Mouse (Mus musculus): Measurements from ENCODE around the gene 5830411N06Rik.

5830411N06Rik gene

DNA sequence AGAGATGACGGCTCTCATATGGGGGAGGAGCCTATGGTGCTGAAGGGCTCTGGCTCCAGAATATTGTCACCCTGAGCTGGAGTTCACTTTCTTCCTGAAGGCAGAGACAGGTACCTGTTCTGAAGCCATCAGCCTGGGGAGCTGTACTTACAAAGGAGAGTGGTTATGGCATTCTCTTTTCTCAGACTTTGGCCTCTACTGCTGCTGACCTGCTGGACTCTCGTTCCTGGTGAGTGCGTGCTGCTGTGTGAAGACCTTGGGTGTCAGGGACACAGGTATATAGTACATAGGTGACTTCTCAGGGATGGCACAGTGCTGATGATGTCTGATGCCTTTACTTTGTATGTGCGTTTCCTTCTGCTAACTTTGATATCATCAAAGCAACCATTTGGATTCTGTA is at the start of gene 5830411N06Rik:
5830411N06Rik (plus strand) TSS at position 69 of the 400 bp plus-strand sequence.
- no peak for DNase-seq

DNA sequence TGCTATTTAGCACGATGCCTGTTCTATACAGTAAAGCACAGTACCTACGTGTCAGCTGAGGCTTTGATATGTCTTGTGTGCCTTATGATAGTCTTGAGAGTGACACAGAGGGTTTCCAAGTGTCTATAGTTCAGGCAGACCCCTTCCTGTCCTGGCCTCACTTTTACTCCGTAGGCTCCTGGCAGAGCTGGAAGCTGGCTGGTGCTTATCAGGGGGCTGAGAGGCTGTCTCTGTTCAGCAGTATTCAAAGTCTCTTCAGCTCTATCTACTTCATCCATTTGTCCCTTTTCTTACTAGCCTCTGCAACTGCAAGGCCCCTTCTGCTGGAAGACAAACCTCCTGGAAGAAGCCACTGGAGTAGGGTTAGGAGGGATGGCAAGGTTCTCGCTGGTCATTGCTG is 46.0 kb upstream of the 5830411N06Rik start:
- DNase-seq: no peak

DNA sequence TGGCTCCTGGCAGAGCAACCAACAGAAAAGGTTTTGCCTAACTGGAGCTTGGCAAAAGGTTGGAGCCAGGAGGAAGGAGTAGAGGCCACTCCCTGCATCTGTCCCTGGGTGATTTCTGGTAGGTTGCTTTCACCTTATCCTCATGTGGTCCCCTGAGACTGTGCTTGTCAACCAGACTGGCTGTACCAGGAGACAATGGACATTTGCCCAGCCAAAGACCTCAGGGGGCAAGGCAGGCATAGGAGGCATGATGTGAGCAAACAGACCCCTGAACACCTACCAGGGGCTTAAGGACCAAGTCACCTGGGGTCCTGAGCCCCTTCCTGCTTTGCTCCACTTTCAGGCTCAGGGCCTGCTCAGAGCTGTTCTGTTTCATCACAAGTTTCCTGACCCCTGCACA is 41.2 kb upstream of the 5830411N06Rik start, which contains the start of gene Olfr524:
Olfr524 (minus strand) TSS at position 101 of the 400 bp plus-strand sequence.
- DNase-seq: no peak

DNA sequence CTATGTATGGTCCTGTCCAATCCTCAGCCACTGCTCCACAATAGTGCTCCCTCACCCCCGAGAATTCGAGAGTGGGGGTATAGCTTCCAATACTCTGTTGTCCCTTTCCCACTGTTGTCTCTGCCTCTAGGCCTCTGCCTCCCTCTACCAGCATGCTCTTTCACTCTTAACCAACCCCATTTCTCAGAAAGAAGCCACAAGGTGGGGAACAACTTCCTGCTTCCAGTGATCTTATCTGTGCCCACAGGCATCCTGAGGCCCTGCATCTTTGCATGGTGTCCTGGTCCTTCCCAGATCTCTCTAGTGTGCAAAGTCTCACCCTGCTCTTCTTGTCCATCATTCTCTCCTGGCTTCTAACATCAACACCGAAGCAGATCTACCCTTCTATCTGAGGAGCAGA is 40.2 kb upstream of the 5830411N06Rik start:
- no peak for DNase-seq

DNA sequence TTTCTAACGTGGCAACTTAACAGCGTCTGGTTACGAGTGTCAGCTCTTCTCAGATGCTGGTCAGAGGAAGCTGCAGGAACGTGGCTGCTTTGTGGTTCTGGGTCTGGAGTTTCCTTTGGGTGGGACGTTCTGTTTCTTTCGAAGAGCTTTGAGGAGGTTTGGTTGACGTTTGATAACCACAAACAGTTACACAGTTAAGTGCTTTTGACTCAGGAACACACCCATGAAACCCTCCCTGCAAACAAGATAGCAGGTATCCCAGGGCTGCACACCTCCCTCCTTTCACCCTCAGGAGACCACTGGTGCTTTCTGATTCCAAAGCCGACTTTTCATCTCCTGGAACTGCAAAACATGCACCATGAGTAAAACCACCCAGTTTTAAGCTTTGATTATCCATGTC is 38.9 kb upstream of the 5830411N06Rik start:
- DNase-seq: no peak

DNA sequence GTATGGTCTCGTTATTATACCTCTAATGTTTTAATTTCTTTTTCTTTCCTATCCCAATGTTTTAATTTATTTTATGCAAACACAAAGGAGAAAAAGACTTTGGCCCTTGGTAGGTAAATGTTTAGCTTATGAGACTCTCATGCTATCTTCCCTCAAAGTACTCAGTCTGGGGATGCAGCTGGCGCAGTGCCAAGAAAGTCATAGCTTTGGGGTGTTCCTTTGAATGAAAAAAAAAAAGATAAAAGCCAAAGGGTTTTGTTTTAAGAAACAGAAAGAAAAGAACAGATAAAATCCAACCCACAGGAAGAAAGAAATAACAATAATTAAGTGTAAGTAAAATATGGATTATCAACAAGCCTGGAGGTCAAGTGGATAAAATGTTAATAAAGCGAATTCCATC is 38.4 kb upstream of the 5830411N06Rik start:
- no peak for DNase-seq

DNA sequence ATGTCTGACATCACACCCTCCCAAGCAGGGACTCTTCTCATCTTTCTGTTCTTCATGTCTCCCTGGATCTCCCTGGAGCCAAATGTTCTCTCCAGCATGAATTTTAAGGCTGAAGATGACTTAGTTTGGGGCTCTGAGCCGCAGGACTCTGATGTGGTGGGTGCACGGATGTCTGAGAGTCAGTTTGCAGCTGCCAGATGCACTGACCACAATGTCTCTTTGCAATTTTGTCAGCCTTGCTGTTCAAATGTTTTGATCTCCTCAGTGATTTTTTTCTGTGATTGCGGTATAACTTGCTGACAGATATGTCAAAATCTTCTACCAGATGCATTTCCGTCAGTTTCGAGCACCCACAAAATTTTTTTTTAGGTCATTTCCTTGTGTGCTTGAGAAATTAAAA is 33.2 kb upstream of the 5830411N06Rik start:
- no peak for DNase-seq

DNA sequence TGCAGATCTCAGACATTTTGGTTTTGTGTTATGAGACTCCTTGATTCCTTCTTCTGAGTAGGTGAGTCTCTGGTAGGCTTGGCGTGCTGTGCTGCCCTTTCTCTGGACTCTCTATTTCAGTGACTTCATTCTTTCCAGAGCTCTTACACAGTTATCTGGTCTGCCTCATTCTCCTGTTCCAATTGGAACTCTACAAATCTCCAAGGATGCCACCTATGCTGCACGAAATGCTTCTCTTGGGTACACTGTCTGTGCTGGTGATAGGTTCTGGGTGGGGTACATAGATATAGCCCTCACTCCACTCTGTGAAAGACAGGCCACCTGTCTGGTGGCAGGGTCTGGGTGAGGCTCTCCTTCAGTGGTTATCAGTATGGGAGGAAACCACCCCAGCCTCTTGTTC is 29.1 kb upstream of the 5830411N06Rik start, which contains the start of gene Cd163l1:
Cd163l1 (plus strand) TSS at position 301 of the 400 bp plus-strand sequence.
- DNase-seq: no peak

DNA sequence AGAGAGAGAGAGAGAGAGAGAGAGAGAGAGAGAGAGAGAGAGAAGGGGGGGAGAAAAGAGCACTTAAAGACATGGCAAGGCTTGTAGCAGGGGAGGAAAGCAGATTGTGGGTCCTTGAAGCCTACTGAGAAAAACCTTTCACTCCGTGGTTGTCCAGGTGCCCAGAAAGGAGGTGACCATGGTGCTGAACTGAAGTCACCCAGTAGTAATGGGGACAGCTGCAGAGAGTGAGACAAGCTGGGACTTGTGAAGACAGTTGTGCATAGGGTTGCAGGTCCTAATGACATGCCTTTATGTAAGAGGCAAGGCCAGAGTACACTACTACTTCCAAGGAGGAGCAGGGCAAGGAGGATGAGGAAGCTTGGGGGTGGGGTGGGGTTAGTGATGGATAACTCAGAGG is 27.8 kb upstream of the 5830411N06Rik start:
- DNase-seq: no peak

DNA sequence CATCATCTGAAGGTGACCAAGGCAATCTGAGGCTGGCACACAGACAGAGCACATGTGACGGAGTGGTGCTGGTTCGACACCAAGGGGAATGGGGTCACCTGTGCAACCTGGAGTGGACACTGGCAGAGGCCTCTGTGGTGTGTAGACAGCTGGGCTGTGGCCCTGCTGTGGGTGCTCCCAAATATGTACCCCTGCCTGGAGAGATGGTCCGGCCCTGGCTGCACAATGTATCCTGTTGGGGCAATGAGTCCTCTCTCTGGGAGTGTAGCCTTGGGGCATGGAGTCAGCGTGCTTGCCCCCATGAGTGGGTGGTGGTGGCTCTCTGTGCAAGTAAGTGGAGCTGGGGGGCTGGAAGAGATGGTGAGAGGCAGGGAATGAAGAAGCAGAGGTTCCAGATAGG is 26.7 kb upstream of the 5830411N06Rik start:
- DNase-seq: no peak

DNA sequence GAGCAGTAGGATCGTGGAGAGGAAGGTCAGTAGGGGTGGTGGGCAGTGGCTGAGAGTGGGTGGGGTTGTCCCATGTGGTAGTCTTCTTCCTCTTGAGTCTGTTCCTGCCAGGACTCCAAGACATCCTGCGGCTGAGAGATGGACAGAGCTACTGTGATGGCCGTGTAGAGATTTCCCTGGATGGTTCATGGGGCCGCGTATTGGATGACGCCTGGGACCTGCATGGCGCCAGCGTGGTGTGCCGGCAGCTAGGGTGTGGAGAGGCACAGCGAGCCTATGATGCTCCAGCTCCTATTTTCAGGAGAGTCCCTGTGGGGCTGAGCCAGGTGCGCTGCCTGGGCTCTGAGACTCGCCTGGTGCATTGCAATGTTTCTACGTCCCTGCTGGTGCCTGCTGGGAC is 22.9 kb upstream of the 5830411N06Rik start:
- no peak for DNase-seq

DNA sequence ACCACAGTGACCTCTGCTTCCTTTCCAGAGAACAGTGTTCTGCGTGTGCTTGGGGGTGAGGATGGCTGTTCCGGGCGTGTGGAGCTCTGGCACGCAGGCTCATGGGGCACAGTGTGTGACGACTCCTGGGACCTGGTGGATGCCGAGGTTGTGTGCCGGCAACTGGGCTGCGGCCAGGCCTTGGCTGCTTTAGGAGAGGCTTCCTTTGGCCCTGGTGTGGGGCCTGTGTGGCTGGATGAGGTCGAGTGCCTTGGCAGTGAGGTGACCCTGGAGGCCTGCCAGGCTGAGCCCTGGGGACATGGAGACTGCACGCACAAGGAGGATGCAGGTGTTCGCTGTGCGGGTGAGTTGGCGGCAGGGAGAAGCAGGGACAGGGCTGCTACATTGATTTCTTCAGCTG is 18.6 kb upstream of the 5830411N06Rik start:
- no peak for DNase-seq

DNA sequence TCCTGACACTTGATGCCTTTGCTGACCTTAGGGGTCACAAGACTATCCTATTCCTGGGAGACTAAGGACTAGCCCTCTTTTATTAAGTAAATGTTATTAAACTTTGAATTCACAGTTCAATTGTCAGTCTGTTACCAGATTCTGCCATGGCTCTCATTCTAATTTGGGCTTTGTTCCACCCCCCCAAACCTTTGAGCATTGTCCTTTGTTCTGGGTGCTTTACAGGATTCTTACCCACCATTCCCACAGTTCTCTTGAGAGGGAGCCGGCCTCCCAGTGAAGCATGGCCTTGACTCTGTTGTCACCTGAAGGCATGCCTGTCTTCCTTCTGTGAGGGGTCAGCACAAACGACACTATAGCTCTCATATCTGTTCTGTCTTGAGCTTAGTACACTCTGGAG is 16.1 kb upstream of the 5830411N06Rik start:
- DNase-seq: no peak

DNA sequence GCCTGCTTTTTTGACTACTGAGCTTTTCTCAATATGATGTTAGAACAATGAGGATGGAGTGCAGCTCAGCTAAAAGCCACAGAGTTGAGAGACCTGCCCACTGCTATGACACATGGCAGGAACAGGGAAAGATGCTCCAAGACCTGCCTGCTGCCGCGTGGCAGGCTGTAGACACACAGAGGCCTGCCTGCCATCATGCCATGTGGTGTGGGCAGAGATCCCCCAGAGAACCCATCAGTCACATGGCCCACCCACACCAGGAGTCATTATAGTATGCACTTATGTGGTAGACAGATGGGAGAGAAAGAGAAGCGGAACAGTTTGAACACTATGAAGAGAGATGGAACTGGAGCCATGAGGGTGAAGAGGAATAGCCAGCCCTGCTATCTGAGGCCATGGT is 13.4 kb upstream of the 5830411N06Rik start:
- DNase-seq: no peak

DNA sequence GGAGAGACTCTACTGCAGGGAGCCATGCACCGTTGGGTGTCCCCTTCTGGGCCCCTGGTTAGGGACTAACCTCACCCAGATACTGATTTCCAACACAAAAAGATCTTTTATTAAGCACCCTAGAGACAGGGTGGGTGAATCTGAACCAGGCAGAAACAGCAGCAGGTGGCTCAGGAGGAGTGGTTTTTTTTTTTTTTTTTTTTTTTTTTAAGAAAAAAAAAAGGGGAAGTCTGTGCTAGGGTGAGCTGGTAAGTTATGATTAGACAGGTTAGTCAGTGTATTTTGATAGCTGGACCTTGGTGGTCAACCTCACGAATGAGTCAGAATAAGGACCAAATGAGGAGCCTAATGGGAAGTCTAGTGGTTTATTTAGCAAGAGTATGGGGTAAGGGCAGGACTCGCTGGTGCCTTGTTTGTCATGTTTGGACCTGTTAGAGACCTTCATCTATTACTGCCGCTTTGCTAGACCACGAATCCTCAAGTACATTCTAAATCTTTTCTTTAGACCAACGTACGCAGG is 6.8 kb downstream of the 5830411N06Rik start:
- DNase-seq: no peak

DNA sequence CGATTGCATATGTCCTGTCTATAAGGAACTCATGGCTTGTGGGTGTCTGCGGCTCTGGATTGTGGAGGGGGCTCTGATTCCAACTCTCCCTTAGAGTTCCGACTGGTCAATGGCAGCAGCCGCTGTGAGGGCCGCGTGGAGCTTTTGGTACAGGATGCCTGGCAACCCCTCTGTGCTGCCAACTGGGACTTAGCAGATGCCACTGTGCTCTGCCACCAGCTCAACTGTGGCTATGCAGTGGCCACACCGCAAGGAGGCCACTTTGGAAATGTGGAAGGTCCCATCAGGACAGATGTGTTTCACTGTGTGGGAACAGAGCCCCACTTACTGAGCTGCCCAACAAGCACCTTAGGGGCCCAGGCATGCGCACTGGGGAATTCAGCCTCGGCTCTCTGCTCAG is 48.7 kb downstream of the 5830411N06Rik start:
- no peak for DNase-seq

DNA sequence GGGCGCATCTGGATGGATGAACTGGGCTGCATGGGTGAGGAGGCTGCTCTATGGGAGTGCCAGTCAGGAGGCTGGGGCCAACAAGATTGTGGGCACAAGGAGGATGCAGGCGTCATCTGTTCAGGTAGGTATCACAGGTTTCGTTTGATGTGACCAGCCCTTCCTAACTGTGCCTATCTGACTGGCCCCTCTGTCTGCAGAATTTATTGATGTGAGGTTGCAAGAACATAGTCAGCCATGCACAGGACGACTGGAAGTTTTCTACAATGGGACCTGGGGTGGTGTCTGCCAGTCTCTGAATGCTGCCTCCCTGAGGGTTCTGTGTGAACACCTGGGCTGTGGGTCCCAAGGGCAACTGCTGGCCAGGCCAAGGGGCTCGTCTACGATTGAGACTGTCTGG is 49.8 kb downstream of the 5830411N06Rik start:
- no peak for DNase-seq

DNA sequence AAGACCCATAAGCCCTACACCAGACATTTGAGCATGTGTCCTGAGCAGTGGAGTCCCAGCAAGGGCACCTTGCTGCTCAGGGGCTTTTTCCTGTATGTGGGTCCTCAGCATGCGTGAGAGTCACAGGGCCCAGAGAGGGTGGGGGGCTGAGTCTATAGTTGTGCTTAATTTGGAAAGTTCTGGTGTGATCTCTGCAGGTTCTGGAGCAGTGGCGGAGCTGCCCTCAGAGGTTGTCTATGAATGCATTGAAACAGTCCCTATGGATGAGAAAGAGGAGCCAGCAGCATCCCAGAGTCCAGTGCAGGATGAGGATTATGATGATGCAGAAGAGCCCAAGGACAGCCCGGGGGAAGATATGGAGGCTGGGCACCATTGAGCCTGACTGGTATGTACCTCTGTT is 52.3 kb downstream of the 5830411N06Rik start:
- DNase-seq: no peak

DNA sequence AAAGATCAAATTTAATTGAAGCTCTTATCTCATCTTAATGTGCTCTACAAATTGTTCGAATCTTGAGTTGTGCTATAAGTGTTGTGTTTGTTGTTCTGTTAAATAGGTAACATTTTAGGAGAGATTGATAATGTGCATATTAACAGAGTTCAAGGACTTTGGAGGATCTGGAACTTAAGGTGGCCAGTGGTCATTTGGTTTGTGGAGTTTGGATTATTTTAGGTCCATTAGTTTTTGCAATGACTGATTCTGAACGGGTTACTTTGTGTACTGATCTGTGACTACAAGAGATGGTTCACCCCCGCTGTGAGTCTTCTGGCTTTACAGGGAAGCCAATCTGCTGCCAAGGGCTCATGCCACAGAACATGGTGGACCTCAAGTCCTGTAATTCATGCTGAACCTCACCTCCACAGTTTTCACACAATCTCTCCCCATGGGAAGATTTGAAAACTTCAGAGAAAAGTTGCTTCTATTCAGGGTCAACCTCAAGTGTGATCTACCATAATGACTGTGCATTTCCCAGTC is 72.8 kb downstream of the 5830411N06Rik start:
- no peak for DNase-seq

DNA sequence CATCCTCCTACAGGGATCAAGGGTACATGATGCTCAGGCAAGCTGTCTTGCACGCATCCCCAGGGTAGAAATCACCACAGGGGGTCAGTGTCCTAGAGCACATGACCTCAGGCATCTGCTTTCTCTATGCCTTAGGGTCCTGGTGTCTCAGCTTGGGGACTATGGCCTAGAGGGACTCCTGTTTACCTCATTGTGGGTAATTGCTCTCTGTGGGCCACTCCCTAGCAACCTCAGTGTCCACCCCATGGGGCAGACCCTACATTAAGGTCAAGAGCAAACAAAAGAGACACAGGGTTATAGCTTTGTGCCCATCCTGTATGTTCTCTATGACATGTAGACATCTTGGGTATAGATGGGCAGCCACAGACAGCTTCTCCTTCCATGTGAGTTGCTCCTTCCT is 73.5 kb downstream of the 5830411N06Rik start, which contains the start of gene Olfr525:
Olfr525 (plus strand) TSS at position 301 of the 400 bp plus-strand sequence.
- no peak for DNase-seq

DNA sequence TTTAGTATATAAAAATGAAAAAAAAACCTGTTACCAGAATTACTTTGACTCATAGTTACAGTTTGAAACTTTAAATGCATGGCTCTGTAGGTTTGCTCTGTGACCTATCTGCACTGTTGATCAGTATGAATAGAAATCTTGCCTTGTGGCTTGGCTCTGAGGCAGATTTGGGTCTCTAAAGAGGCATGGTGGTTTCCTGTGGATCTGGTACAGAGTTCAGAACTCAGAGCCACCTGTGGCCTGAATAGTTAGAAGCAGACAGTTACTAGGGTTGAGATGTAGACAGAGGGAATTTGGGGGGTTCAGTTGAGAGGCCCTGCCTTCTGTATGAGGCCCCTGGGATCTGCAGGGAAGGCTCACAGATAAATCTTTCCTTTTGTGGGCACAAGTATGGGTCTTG is 74.1 kb downstream of the 5830411N06Rik start:
- DNase-seq: no peak

DNA sequence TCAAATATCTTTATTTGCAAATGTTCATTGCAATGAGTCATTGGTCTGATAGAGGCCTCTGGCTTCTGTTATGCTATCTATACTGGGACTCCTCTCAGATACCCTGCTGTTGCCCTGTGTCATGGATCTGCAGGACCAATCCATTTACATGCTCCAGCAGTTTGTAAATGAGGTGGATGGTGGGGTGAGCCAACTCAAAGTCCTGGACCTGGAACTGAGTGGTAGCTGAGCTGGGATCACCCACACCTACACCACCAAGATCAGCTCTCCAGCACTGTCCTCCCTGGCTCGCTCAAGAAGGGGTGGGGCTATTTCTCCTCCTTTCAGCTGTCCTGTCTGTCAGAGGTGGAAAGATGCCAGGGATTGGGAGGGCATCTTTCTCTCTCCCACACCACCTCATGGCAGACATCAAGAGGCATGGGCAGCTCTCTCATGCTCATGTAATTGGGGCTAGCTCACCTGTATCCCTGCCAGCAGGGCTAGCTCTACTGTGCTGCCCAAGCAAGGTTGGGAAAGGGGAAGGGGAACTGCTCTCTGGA is 82.8 kb downstream of the 5830411N06Rik start:
- DNase-seq: no peak

DNA sequence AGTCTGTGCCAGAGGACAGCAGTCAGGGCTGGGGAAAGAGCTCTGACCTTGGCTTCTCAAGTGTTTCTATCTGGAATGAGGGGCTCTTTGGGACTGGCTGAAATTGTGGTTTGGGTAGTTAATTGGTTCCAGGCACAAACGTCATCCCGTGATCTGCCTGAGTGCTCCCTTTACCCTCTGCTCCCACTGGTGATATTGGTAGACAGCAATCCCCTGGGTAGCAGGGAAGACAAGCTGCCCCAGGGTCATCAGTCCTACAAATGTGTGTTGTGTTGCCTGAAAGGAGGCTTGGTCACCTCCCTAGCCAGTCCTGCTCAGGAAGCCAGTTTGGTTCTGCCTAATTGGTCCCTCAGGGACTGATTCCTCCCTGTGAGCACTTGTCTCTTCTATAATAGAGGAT is 86.6 kb downstream of the 5830411N06Rik start, which contains the start of gene Olfr527:
Olfr527 (plus strand) TSS at position 301 of the 400 bp plus-strand sequence.
- no peak for DNase-seq

All from cerebellum, adult 11-12 months (tissue).